Mouse (Mus musculus): ENCODE measurements around the gene Pard3. TPM values are rescaled to one million over a fixed set of nuclear protein-coding genes. Genes with fewer than 3 reads are reported as not detected.

The Pard3 gene
- polyA plus RNA-seq, 2 experiments = 39.1 to 43.3 TPM

- Histone ChIP-seq H3K4me2 (replicated peaks; ENCODE audit: low read depth, low read length, severe bottlenecking) (no peak overlapping the region), H3K27me3 (ENCODE audit: control insufficient read depth, insufficient read depth, low read length) (no peaks in the 10 kb centered on the region), H3K4me1 (ENCODE audit: control insufficient read depth, insufficient read depth, low read length) (peaks cover 10% of the 10 kb centered on the region), H3K9ac (ENCODE audit: low read depth, low read length, severe bottlenecking) (no peak overlapping the region), H3K4me3 (replicated peaks; ENCODE audit: low read length) (no peak overlapping the region), H3K9me3 (ENCODE audit: control insufficient read depth, low read length) (no peaks in the 10 kb centered on the region), H3K36me3 (ENCODE audit: control insufficient read depth, insufficient read depth, low read length) (no peaks in the 10 kb centered on the region), H3K27ac (replicated peaks; ENCODE audit: low read depth, low read length) (no peak overlapping the region)
- DNase-seq (ENCODE audit: low spot score) = peak; percentile 41
- TF ChIP-seq POLR2A (IDR thresholded peaks at IDR 0.05; ENCODE audit: borderline replicate concordance, extremely low read depth, insufficient read depth, insufficient read length) = no peak
- no peak for ATAC-seq (ENCODE audit: low FRiP score, low read depth)
- 62% methylated on average over 8 of the region's 8 CpGs for WGBS
Measured at GRCm38 (mm10) chr8:127157087-127157486, 93.4 kb downstream of the Pard3 start.

- DNase-seq (ENCODE audit: low spot score) (no peak), ATAC-seq (ENCODE audit: low FRiP score, low read depth) (0 out of 2 replicates have a peak, but pooled peaks have one; percentile 37)
- Histone ChIP-seq H3K9ac (ENCODE audit: low read depth, low read length, severe bottlenecking) (no peak overlapping the region), H3K9me3 (ENCODE audit: control insufficient read depth, low read length) (no peaks in the 10 kb centered on the region), H3K27ac (replicated peaks; ENCODE audit: low read depth, low read length) (no peak overlapping the region), H3K4me3 (replicated peaks; ENCODE audit: low read length) (no peak overlapping the region), H3K27me3 (ENCODE audit: control insufficient read depth, insufficient read depth, low read length) (no peaks in the 10 kb centered on the region), H3K36me3 (ENCODE audit: control insufficient read depth, insufficient read depth, low read length) (no peaks in the 10 kb centered on the region; the same call in 1 of the 2 replicates), H3K4me2 (replicated peaks; ENCODE audit: low read depth, low read length, severe bottlenecking) (no peak overlapping the region), H3K4me1 (ENCODE audit: control insufficient read depth, insufficient read depth, low read length) (peaks cover 10% of the 10 kb centered on the region)
- TF ChIP-seq POLR2A (IDR thresholded peaks at IDR 0.05; ENCODE audit: borderline replicate concordance, extremely low read depth, insufficient read depth, insufficient read length) = no peak
- WGBS = 34% methylated on average over 3 of the region's 3 CpGs
Measured at GRCm38 (mm10) chr8:127159421-127159966, 95.8 kb downstream of the Pard3 start.

- no peaks in the 10 kb centered on the region for H3K27me3 ChIP-seq (ENCODE audit: control insufficient read depth, insufficient read depth, low read length)
- peaks cover 10% of the 10 kb centered on the region for H3K4me1 ChIP-seq (ENCODE audit: control insufficient read depth, insufficient read depth, low read length)
- 78% methylated on average over 7 of the region's 7 CpGs for WGBS
- H3K36me3 ChIP-seq (ENCODE audit: control insufficient read depth, insufficient read depth, low read length) = no peaks in the 10 kb centered on the region; the same call in 1 of the 2 replicates
- no peaks in the 10 kb centered on the region for H3K9me3 ChIP-seq (ENCODE audit: control insufficient read depth, low read length)
- no peak overlapping the region for H3K4me3 ChIP-seq (replicated peaks; ENCODE audit: low read length)
- no peak for TF ChIP-seq POLR2A (IDR thresholded peaks at IDR 0.05; ENCODE audit: borderline replicate concordance, extremely low read depth, insufficient read depth, insufficient read length)
- no peak overlapping the region for H3K4me2 ChIP-seq (replicated peaks; ENCODE audit: low read depth, low read length, severe bottlenecking)
- no peak for DNase-seq (ENCODE audit: low spot score)
- no peak overlapping the region for H3K27ac ChIP-seq (replicated peaks; ENCODE audit: low read depth, low read length)
- ATAC-seq (ENCODE audit: low FRiP score, low read depth) = no peak
- H3K9ac ChIP-seq (ENCODE audit: low read depth, low read length, severe bottlenecking) = no peak overlapping the region
Measured at GRCm38 (mm10) chr8:127161854-127162253, 98.2 kb downstream of the Pard3 start.

GRCm38 (mm10) chr8:127162821-127163220, 99.1 kb downstream of the Pard3 start:
- H3K36me3 ChIP-seq (ENCODE audit: control insufficient read depth, insufficient read depth, low read length) = no peaks in the 10 kb centered on the region; the same call in 1 of the 2 replicates
- peaks cover 6% of the 10 kb centered on the region for H3K4me1 ChIP-seq (ENCODE audit: control insufficient read depth, insufficient read depth, low read length)
- no peak for TF ChIP-seq POLR2A (IDR thresholded peaks at IDR 0.05; ENCODE audit: borderline replicate concordance, extremely low read depth, insufficient read depth, insufficient read length)
- no peak overlapping the region for H3K4me3 ChIP-seq (replicated peaks; ENCODE audit: low read length)
- no peak overlapping the region for H3K27ac ChIP-seq (replicated peaks; ENCODE audit: low read depth, low read length)
- H3K9me3 ChIP-seq (ENCODE audit: control insufficient read depth, low read length) = no peaks in the 10 kb centered on the region
- ATAC-seq (ENCODE audit: low FRiP score, low read depth) (no peak), DNase-seq (ENCODE audit: low spot score) (no peak)
- 75% methylated on average over 1 of the region's 1 CpGs for WGBS
- H3K4me2 ChIP-seq (replicated peaks; ENCODE audit: low read depth, low read length, severe bottlenecking) = no peak overlapping the region
- H3K27me3 ChIP-seq (ENCODE audit: control insufficient read depth, insufficient read depth, low read length) = no peaks in the 10 kb centered on the region
- H3K9ac ChIP-seq (ENCODE audit: low read depth, low read length, severe bottlenecking) = no peak overlapping the region

- H3K9ac ChIP-seq (ENCODE audit: low read depth, low read length, severe bottlenecking) = no peak overlapping the region
- no peaks in the 10 kb centered on the region for H3K9me3 ChIP-seq (ENCODE audit: control insufficient read depth, low read length)
- H3K4me1 ChIP-seq (ENCODE audit: control insufficient read depth, insufficient read depth, low read length) = peaks cover 4% of the 10 kb centered on the region
- no peak overlapping the region for H3K4me2 ChIP-seq (replicated peaks; ENCODE audit: low read depth, low read length, severe bottlenecking)
- ATAC-seq (ENCODE audit: low FRiP score, low read depth) (no peak), DNase-seq (ENCODE audit: low spot score) (no peak)
- no peak overlapping the region for H3K27ac ChIP-seq (replicated peaks; ENCODE audit: low read depth, low read length)
- H3K36me3 ChIP-seq (ENCODE audit: control insufficient read depth, insufficient read depth, low read length) = no peaks in the 10 kb centered on the region; the same call in 1 of the 2 replicates
- TF ChIP-seq POLR2A (IDR thresholded peaks at IDR 0.05; ENCODE audit: borderline replicate concordance, extremely low read depth, insufficient read depth, insufficient read length) = no peak
- 93% methylated on average over 12 of the region's 12 CpGs for WGBS
- no peak overlapping the region for H3K4me3 ChIP-seq (replicated peaks; ENCODE audit: low read length)
- H3K27me3 ChIP-seq (ENCODE audit: control insufficient read depth, insufficient read depth, low read length) = no peaks in the 10 kb centered on the region
Measured at GRCm38 (mm10) chr8:127164326-127165280, 100.9 kb downstream of the Pard3 start.
